Mouse (Mus musculus) midbrain, embryonic 11.5 days (tissue): ENCODE results near the gene Mag. TPM values are rescaled to one million over a fixed set of nuclear protein-coding genes. Genes with fewer than 3 reads are reported as not detected.
"Not testable (repeated sequence)": the region's sequence is repeated elsewhere in the genome, so short reads cannot be mapped to it uniquely, and the experiment has no call there.

ENCODE experiments used
- ATAC-seq: fragments of 200-750 bp; cut with Nextera tagmentation; 2 replicates; pipeline ENCODE4 v1.8.0; 2017; ENCODE audit warnings: moderate TSS enrichment, moderate library complexity; ENCODE audit not compliant: low FRiP score
- DNase-seq: peaks from one replicate; pipeline ENCODE4 v3.0.0; 2015; ENCODE audit warnings: low spot score; ENCODE audit errors: missing footprints
- H3K27ac ChIP-seq: fragments of 300-500 bp; sonication (generic); 2 replicates; pipeline ENCODE4 v1.5.1; 2014; ENCODE audit warnings: low read depth, low read length
- H3K27me3 ChIP-seq: fragments of 300-500 bp; sonication (generic); 2 replicates; pipeline ENCODE4 v1.6.1; 2014; ENCODE audit warnings: mild to moderate bottlenecking, low read length, moderate library complexity, mixed read lengths; ENCODE audit not compliant: control insufficient read depth, insufficient read depth
- H3K36me3 ChIP-seq: fragments of 300-500 bp; sonication (generic); 2 replicates; pipeline ENCODE4 v1.6.1; 2014; ENCODE audit warnings: mild to moderate bottlenecking, low read length, moderate library complexity, mixed read lengths; ENCODE audit not compliant: control insufficient read depth, insufficient read depth
- H3K4me1 ChIP-seq: fragments of 300-500 bp; sonication (generic); 2 replicates; pipeline ENCODE4 v1.6.1; 2014; ENCODE audit warnings: low read length; ENCODE audit not compliant: control insufficient read depth, insufficient read depth
- H3K4me2 ChIP-seq: fragments of 300-500 bp; sonication (generic); 2 replicates; pipeline ENCODE4 v1.6.1; 2014; ENCODE audit warnings: mild to moderate bottlenecking, moderate library complexity
- H3K4me3 ChIP-seq: fragments of 300-500 bp; sonication (generic); 2 replicates; pipeline ENCODE4 v1.5.1; 2014; ENCODE audit warnings: low read depth, low read length
- H3K9ac ChIP-seq: fragments of 300-500 bp; sonication (generic); 2 replicates; pipeline ENCODE4 v1.6.1; 2014; ENCODE audit warnings: low read length
- H3K9me3 ChIP-seq: fragments of 300-500 bp; sonication (generic); 2 replicates; pipeline ENCODE4 v1.6.1; 2016; ENCODE audit warnings: low read length; ENCODE audit not compliant: control insufficient read depth
- WGBS: fragments of 180-500 bp; shearing (Covaris S2); extraction: QIAGEN DNeasy Blood & Tissue Kit; methylation state at CpG from one replicate; pipeline ENCODE4 v1.1.7; 2014; 5-methylcytosine and 5-hydroxymethylcytosine counted together
- polyA plus RNA-seq: library from polyadenylated mRNA; unstranded; fragments of >200 nt; fragmentation: Nextera tagmentation; extraction: Ambion mirVana; gene quantifications from 2 replicates; pipeline ENCODE4 v1.2.1, GENCODE M21; 2014

The Mag gene
- polyA plus RNA-seq, 1 experiment from 2014 or later: 0.44 TPM

DNA sequence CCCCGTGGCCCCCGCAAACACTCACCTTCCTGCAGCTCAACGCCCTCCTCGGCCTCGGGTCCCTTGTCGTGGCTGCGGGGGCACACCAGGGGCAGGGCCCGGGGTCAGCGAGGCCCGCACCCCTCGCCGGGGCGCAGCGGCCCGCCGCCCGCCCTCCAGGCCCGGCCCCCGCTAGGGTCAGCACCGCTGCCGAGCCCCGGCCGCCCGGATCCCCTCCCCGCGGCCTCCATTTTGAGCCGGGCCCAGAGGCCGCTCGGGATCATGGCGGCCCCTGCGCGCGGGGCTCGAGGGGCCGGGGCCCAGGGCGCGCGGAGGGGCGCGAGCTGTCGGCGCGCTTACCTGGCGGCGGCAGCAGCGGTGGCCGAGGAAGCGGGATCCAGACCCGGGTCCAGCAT, 41.7 kb upstream of the Mag start:
- ATAC-seq (peak; percentile 51), DNase-seq (no peak)
- Histone ChIP-seq H3K4me2 (peak overlapping the region; percentile 80), H3K9me3 (no peaks in the 10 kb centered on the region), H3K36me3 (peaks cover 15% of the 10 kb centered on the region), H3K9ac (peak overlapping the region; percentile 99), H3K4me1 (peaks cover 18% of the 10 kb centered on the region), H3K27ac (peak overlapping the region; percentile 95), H3K27me3 (no peaks in the 10 kb centered on the region), H3K4me3 (peak overlapping the region; percentile 95)
- WGBS: 0% methylated on average over 26 of the region's 49 CpGs

DNA sequence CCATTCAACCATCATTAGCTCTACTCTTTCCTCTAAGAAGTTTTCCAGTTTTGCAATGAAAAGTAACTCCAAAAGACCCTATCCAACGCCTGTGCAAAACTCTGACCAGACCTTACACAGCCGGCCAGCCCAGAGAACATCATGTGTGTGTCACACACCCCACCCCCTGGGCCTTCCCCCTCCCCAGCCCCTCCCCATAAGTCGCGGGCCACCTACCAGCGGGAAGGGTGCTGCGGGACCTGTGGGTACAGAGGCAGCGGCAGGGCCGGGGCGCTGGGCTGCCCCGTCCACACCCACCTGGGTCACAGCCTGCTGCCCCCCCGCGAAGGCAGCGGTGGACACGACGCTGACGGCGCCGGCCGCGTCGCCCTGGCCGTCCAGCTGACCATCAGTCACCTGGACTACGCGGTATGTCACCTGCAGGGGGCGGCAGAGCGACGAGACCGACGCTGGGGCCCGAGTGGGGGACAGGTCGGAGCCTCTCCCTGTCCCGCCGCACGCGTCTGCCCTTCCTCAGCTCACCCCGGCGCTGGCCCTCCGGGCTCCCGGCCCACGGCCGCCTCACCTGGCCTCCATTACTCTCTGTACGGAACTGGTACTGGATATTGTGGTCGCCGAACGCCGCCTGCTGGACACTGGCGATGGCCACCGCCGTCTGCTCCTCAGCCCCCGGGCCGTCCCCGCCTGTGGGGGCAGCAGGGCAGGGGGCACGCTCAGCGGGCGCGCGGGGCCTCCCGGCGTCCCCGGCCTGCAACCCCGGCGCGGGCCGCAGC, 41.1 kb upstream of the Mag start:
- Histone ChIP-seq H3K4me1 (peaks cover 18% of the 10 kb centered on the region), H3K9me3 (no peaks in the 10 kb centered on the region), H3K27me3 (no peaks in the 10 kb centered on the region), H3K4me2 (peak overlapping the region; percentile 80), H3K36me3 (peaks cover 15% of the 10 kb centered on the region), H3K27ac (peak overlapping the region; percentile 95), H3K4me3 (peak overlapping the region; percentile 95), H3K9ac (peak overlapping the region; percentile 99)
- peak; percentile 76 for ATAC-seq
- peak; percentile 98 for DNase-seq
- WGBS: under 1% methylated on average over 63 of the region's 64 CpGs

DNA sequence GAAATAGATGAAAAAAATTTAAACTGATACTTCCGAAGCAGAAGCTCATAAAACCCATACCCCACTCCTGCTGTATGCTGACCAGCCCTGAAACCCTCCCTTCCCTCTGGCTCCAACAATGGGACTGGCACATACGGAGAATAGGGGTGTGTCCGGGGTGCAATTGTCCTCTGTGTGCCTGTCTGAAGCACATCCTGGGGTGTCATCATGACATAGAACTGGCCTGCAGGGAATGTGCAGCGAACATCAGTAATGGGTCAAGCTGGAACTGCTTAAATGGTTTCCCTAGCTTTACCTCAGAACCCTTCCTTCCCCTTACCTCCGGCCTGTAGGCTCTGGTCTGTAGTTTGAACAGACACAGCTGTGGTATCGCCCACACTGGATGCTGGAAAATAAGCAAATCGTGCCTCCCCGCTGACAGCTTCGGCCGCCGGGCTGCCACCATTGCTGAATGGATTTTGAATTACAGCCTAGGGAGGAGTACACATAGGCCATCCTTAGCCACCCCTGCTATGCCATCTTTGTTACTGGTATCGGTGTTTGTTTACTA, 40.4 kb upstream of the Mag start:
- Histone ChIP-seq H3K9ac (no peak overlapping the region), H3K4me2 (peak overlapping the region; percentile 80), H3K4me3 (peak overlapping the region; percentile 95), H3K27me3 (no peaks in the 10 kb centered on the region), H3K27ac (no peak overlapping the region), H3K4me1 (peaks cover 18% of the 10 kb centered on the region), H3K9me3 (no peaks in the 10 kb centered on the region), H3K36me3 (peaks cover 15% of the 10 kb centered on the region)
- WGBS: 86% methylated on average over 12 of the region's 12 CpGs
- DNase-seq (no peak), ATAC-seq (no peak)

DNA sequence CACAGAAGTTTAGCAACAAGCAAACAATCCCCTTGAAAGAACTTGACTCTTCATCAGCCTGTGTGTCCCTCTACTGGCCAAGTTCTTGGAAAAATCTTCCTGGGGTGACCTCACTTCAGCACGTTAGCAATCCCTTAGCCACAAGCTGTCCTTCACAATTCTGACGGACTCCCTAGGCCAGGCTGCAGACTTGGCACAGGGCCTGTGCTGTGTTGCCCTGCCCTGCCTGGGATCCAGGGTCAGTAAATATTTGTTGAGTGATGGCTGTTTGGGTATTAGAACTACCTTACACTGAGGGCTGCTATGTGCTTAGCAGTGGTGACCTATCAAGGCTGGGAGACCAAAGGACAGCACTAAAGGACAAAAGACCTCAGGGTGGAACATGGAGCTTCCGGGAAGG, 39.4 kb upstream of the Mag start:
- no peak for ATAC-seq

DNA sequence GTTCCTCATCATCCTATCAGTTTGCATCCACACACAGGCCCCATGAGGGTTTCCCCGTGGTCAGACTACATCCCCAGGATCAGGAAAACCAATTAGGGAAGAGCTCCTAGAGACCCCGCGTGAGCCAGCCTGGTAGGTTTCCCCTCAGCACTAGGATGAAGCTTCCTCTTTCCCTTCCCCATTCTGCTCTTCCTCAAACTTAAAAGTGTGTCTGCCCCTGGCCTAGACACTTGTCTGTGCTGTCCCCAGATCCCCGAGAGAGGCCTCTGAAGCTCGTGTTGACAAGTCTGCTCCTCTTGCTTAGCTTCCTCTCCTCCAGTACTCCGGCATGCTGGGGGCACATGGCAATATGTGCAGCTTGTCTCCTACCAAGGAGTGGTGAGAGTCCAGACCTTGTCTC, 38.8 kb upstream of the Mag start:
- Histone ChIP-seq H3K9me3 (no peaks in the 10 kb centered on the region), H3K4me2 (no peak overlapping the region), H3K4me1 (peaks cover 15% of the 10 kb centered on the region), H3K27ac (no peak overlapping the region), H3K36me3 (peaks cover 15% of the 10 kb centered on the region), H3K9ac (no peak overlapping the region), H3K4me3 (no peak overlapping the region), H3K27me3 (no peaks in the 10 kb centered on the region)
- WGBS: 93% methylated on average over 6 of the region's 6 CpGs
- DNase-seq (peak; percentile 72), ATAC-seq (no peak)

More for the DNA sequence above, 39.4 kb upstream of the Mag start:
- 86% methylated on average over 3 of the region's 3 CpGs for WGBS
- Histone ChIP-seq H3K27ac (no peak overlapping the region), H3K36me3 (peaks cover 12% of the 10 kb centered on the region), H3K27me3 (no peaks in the 10 kb centered on the region), H3K4me1 (peaks cover 18% of the 10 kb centered on the region), H3K9me3 (no peaks in the 10 kb centered on the region), H3K9ac (no peak overlapping the region), H3K4me3 (no peak overlapping the region), H3K4me2 (no peak overlapping the region)
- DNase-seq: peak; percentile 76

DNA sequence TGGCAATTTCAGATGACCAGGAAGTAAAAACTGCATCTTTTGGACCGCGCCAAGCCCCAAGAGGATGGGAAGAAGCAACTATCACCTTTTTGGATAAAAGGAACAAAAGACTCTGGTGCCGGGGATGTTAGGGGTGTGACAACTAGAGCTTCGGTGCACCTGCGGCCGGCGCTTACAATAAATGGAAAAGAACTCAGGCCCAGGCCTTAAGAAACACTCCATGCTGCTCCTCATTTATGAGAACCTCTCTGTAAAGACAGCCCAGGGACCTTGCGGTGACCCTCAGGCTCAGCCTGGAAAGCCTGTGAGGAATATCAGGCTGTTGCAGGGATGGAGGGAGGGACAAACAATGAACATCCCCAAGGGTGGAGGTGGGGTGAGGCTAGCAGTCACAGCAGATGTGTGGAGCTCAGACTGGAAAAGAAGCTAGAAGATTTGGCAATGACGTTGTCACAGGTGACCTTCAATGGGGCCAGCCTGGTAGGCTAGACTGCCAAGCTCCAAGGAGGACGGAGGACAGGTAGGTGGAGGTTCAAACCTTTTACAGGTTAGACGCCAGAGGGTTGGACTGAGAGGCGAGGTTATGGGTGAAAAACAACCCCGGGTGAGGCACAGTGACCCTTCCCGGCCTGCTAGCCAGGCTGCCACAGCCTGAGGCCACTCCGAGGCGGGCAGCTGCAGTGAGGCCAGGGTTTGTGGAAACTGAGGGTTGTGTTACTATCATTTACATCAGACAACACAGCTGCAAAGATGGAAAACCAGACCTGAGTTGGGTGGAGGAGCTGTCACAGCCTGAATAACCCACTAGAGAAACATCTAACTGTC, 38.0 kb upstream of the Mag start:
- Histone ChIP-seq H3K9me3 (no peaks in the 10 kb centered on the region), H3K4me1 (peaks cover 8% of the 10 kb centered on the region), H3K4me3 (no peak overlapping the region), H3K9ac (no peak overlapping the region), H3K4me2 (no peak overlapping the region), H3K27me3 (no peaks in the 10 kb centered on the region), H3K27ac (no peak overlapping the region), H3K36me3 (peaks cover 15% of the 10 kb centered on the region)
- WGBS: 94% methylated on average over 16 of the region's 16 CpGs
- peak; percentile 68 for DNase-seq
- ATAC-seq: no peak

DNA sequence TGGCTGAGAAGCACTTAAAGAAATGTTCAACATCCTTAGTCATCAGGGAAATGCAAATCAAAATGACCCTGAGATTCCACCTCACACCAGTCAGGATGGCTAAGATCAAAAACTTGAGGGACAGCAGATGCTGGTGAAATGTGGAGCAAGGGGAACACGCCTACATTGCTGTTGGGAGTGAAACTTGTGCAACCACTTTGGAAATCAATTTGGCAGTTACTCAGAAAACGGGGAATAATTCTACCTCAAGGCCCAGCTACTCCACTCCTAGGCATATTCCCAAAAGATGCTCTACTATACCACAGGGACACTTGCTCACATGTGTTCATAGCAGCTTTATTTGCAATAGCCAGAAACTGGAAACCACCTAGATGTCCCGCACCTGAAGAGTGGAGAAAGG, 35.2 kb upstream of the Mag start:
- H3K27me3 ChIP-seq, DNase-seq, H3K4me2 ChIP-seq, H3K27ac ChIP-seq, ATAC-seq, H3K9me3 ChIP-seq, H3K4me1 ChIP-seq, H3K4me3 ChIP-seq, H3K9ac ChIP-seq: not testable (repeated sequence)
- H3K36me3 ChIP-seq: peaks cover 14% of the 10 kb centered on the region
- 88% methylated on average over 3 of the region's 3 CpGs for WGBS

DNA sequence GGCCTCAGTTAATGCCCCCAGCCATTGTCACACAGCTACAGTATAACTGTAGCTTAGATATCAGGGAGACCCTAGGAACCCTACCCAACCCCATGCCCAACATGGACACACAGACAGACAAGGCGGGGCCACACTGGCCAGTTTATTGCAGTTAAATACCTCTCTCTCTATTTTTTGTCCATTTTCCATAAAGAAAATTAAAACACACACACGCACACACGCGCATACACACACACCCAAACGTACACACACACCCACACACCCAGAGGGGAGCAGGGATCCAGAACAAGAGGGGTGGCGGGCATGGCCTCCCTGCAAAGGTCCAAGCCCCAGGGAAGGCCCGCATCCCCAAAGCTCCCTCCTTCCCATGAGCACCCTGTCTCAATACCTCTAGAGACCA, 31.2 kb upstream of the Mag start:
- H3K36me3 ChIP-seq: peaks cover 3% of the 10 kb centered on the region
- no peaks in the 10 kb centered on the region for H3K9me3 ChIP-seq
- no peak overlapping the region for H3K9ac ChIP-seq
- H3K4me2 ChIP-seq: no peak overlapping the region
- DNase-seq (peak; percentile 73), ATAC-seq (0 out of 2 replicates have a peak, but pooled peaks have one; percentile 19)
- H3K27me3 ChIP-seq: no peaks in the 10 kb centered on the region
- no peak overlapping the region for H3K4me3 ChIP-seq
- WGBS: 96% methylated on average over 7 of the region's 7 CpGs
- H3K4me1 ChIP-seq: no peaks in the 10 kb centered on the region
- no peak overlapping the region for H3K27ac ChIP-seq

DNA sequence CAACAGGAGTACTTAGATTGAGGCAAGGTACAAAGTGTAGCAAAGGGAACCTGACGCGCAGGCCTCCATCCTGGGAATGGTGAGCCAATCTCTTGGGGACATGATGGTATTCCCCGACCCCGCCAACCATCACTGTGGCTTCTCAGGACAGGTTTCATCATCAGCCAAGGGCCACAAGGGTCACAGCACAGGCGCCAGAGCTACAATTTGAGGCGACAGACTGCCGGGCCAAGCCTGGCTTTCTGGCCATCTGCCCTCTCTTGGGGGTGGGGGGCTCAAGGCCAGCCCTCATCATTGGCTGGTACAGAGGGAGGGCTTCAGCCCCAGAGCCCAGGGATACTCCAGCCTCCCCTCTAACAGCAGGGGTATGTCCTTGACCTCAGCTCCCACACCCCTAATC, 30.8 kb upstream of the Mag start:
- not testable (repeated sequence) for H3K4me1 ChIP-seq, H3K27ac ChIP-seq, H3K9ac ChIP-seq, H3K4me2 ChIP-seq, H3K4me3 ChIP-seq, H3K36me3 ChIP-seq, H3K27me3 ChIP-seq, ATAC-seq, H3K9me3 ChIP-seq, DNase-seq
- WGBS: 91% methylated on average over 7 of the region's 7 CpGs
